Mouse (Mus musculus): ENCODE data around the gene Nxf1.
"Not testable (repeated sequence)": the region's sequence is repeated elsewhere in the genome, so short reads cannot be mapped to it uniquely, and the experiment has no call there.

Gene Nxf1

GRCm38 (mm10) chr19:8723574-8724346, 33.1 kb upstream of the Nxf1 start:
- DNase-seq (ENCODE audit: low read depth, low spot score): peak; percentile 60

GRCm38 (mm10) chr19:8724392-8724791, 32.5 kb upstream of the Nxf1 start:
- no peak for DNase-seq (ENCODE audit: low read depth, low spot score)

- no peak for DNase-seq (ENCODE audit: low read depth, low spot score)
Observed at GRCm38 (mm10) chr19:8725081-8725613, 31.7 kb upstream of the Nxf1 start.

GRCm38 (mm10) chr19:8726609-8727390, 30.1 kb upstream of the Nxf1 start:
- no peak for DNase-seq (ENCODE audit: low read depth, low spot score)

- DNase-seq (ENCODE audit: low read depth, low spot score): no peak
Observed at GRCm38 (mm10) chr19:8727495-8728114, 29.3 kb upstream of the Nxf1 start.

GRCm38 (mm10) chr19:8728335-8729099, 28.4 kb upstream of the Nxf1 start:
- not testable (repeated sequence) for DNase-seq (ENCODE audit: low read depth, low spot score)

- DNase-seq (ENCODE audit: low read depth, low spot score): no peak
Observed at GRCm38 (mm10) chr19:8734334-8734733, 22.5 kb upstream of the Nxf1 start.

- DNase-seq (ENCODE audit: low read depth, low spot score): peak; percentile 94
Observed at GRCm38 (mm10) chr19:8735389-8736159, 21.3 kb upstream of the Nxf1 start, which contains the start of gene Wdr74. TSS of gene Wdr74 (plus strand) at chr19:8735827.

GRCm38 (mm10) chr19:8736160-8736467, 20.8 kb upstream of the Nxf1 start:
- DNase-seq (ENCODE audit: low read depth, low spot score): no peak

- DNase-seq (ENCODE audit: low read depth, low spot score): no peak
Observed at GRCm38 (mm10) chr19:8738911-8739310, 18.0 kb upstream of the Nxf1 start.

- no peak for DNase-seq (ENCODE audit: low read depth, low spot score)
Observed at GRCm38 (mm10) chr19:8739646-8740045, 17.2 kb upstream of the Nxf1 start.

GRCm38 (mm10) chr19:8740603-8741002, 16.3 kb upstream of the Nxf1 start, which contains the start of gene 1700092M07Rik:
TSS of gene 1700092M07Rik (plus strand) at chr19:8740718.
- DNase-seq (ENCODE audit: low read depth, low spot score): no peak

GRCm38 (mm10) chr19:8741243-8741869, 15.5 kb upstream of the Nxf1 start, which contains the start of gene Stx5a:
TSS of gene Stx5a (plus strand) at chr19:8741413.
- DNase-seq (ENCODE audit: low read depth, low spot score): peak; percentile 99

GRCm38 (mm10) chr19:8742176-8742575, 14.7 kb upstream of the Nxf1 start:
- DNase-seq (ENCODE audit: low read depth, low spot score): peak; percentile 34

- DNase-seq (ENCODE audit: low read depth, low spot score): no peak
Observed at GRCm38 (mm10) chr19:8745382-8745781, 11.5 kb upstream of the Nxf1 start.

GRCm38 (mm10) chr19:8747368-8747767, 9.5 kb upstream of the Nxf1 start:
- peak; percentile 46 for DNase-seq (ENCODE audit: low read depth, low spot score)

- DNase-seq (ENCODE audit: low read depth, low spot score): no peak
Observed at GRCm38 (mm10) chr19:8755652-8756051, 1.2 kb upstream of the Nxf1 start.

- peak; percentile 72 for DNase-seq (ENCODE audit: low read depth, low spot score)
Observed at GRCm38 (mm10) chr19:8757471-8757998, 662 bp downstream of the Nxf1 start.

- no peak for DNase-seq (ENCODE audit: low read depth, low spot score)
Observed at GRCm38 (mm10) chr19:8758899-8759298, 2.0 kb downstream of the Nxf1 start.

- DNase-seq (ENCODE audit: low read depth, low spot score): peak; percentile 25
Observed at GRCm38 (mm10) chr19:8760757-8761156, 3.9 kb downstream of the Nxf1 start.

Data from CD4-positive helper T cell, adult 2 months (primary cell).